Mouse (Mus musculus): ENCODE data around the gene BC049762.

GRCm38 (mm10) chr11:51214021-51214420 lies 48.8 kb downstream of the BC049762 start:
- TF ChIP-seq CTCF (conservative IDR thresholded peaks at IDR 0.05; ENCODE audit: insufficient read depth, insufficient read length, low read depth, low read length) (no peak), POLR2A (IDR thresholded peaks at IDR 0.05; ENCODE audit: low read depth, low read length) (no peak)

All from kidney, adult 2 months (tissue).